Mouse (Mus musculus) hindbrain, postnatal 0 days (tissue): ENCODE results near the gene Slc16a12. TPM values are rescaled to one million over a fixed set of nuclear protein-coding genes. Genes with fewer than 3 reads are reported as not detected.

Experiments
- ATAC-seq: fragments of 200-750 bp; cut with Nextera tagmentation; 2 replicates; pipeline ENCODE4 v1.8.0; 2017; ENCODE audit warnings: mild to moderate bottlenecking, moderate TSS enrichment, moderate library complexity
- DNase-seq: peaks from one replicate; pipeline ENCODE4 v3.0.0-alpha.2; 2015; ENCODE audit warnings: low spot score
- H3K27ac ChIP-seq: fragments of 300-500 bp; sonication (generic); 2 replicates; pipeline ENCODE4 v1.5.1; 2014; ENCODE audit warnings: mild to moderate bottlenecking
- H3K27me3 ChIP-seq: fragments of 300-500 bp; sonication (generic); 2 replicates; pipeline ENCODE4 v1.6.1; 2014; ENCODE audit warnings: low read length, mixed read lengths; ENCODE audit not compliant: insufficient read depth
- H3K36me3 ChIP-seq: fragments of 300-500 bp; sonication (generic); 2 replicates; pipeline ENCODE4 v1.6.1; 2014; ENCODE audit warnings: low read length, mixed read lengths; ENCODE audit not compliant: insufficient read depth
- H3K4me1 ChIP-seq: fragments of 300-500 bp; sonication (generic); 2 replicates; pipeline ENCODE4 v1.6.1; 2014; ENCODE audit warnings: antibody characterized with exemption, low read length, mixed read lengths; ENCODE audit not compliant: insufficient read depth
- H3K4me2 ChIP-seq: fragments of 300-500 bp; sonication (generic); 2 replicates; pipeline ENCODE4 v1.6.1; 2014; ENCODE audit warnings: low read depth, mild to moderate bottlenecking, low read length, moderate library complexity, mixed read lengths
- H3K4me3 ChIP-seq: fragments of 300-500 bp; sonication (generic); 2 replicates; pipeline ENCODE4 v1.5.1; 2014; ENCODE audit warnings: low read length
- H3K9ac ChIP-seq: fragments of 300-500 bp; sonication (generic); replicated peaks from 2 replicates; pipeline ENCODE4 v1.6.1; 2014; ENCODE audit warnings: mild to moderate bottlenecking, low read length, moderate library complexity, mixed read lengths
- H3K9me3 ChIP-seq: fragments of 300-500 bp; sonication (generic); 2 replicates; pipeline ENCODE4 v1.6.1; 2016; ENCODE audit warnings: low read length, mixed read lengths
- CTCF ChIP-seq: IDR thresholded peaks from 2 replicates; pipeline ENCODE4 v1.5.1; 2016; ENCODE audit warnings: antibody characterized with exemption, control low read depth, low read depth
- WGBS: fragments of 180-500 bp; shearing (Covaris S2); extraction: QIAGEN DNeasy Blood & Tissue Kit; methylation state at CpG from one replicate; pipeline ENCODE4 v1.1.7; 2014; 5-methylcytosine and 5-hydroxymethylcytosine counted together
- polyA plus RNA-seq: library from polyadenylated mRNA; unstranded; fragments of >200 nt; fragmentation: Nextera tagmentation; extraction: Ambion mirVana; gene quantifications from 2 replicates; pipeline ENCODE4 v1.2.1, GENCODE M21; 2015
- total RNA-seq: library from RNA; depleted of rRNA; stranded (reverse); fragments of >200 nt; gene quantifications from 2 replicates; pipeline ENCODE4 v1.2.3, GENCODE M21; 2014

Slc16a12 gene
- total and polyA plus RNA-seq, 2 experiments from 2014 or later = 2.1 to 3.6 TPM

DNA sequence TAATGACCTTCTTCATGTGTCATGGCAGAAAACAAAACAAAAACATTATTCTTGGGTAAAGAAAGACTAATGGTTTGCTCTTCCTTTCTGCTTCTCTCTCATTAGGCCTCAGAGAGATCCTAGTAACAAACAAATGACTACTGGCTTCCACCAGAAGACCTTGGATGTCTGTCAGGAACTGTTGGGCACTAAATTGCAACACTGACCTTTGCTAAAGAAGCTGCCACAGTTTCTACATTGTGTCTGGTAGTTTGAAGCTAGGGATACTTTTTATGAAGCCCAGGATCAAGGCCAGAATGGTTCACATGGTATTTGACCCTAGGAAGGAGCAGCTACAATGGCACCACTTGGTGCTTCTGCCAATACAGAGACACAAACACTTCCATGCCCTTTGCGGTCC lies 41.9 kb downstream of the Slc16a12 start:
- no peak for TF ChIP-seq CTCF
- 100% methylated on average over 1 of the region's 1 CpGs for WGBS
- Histone ChIP-seq H3K9me3 (no peaks in the 10 kb centered on the region), H3K36me3 (no peaks in the 10 kb centered on the region), H3K27me3 (no peaks in the 10 kb centered on the region), H3K4me2 (no peak overlapping the region), H3K4me1 (no peaks in the 10 kb centered on the region), H3K4me3 (no peak overlapping the region), H3K9ac (no peak overlapping the region), H3K27ac (no peak overlapping the region)
- DNase-seq (no peak), ATAC-seq (no peak)

DNA sequence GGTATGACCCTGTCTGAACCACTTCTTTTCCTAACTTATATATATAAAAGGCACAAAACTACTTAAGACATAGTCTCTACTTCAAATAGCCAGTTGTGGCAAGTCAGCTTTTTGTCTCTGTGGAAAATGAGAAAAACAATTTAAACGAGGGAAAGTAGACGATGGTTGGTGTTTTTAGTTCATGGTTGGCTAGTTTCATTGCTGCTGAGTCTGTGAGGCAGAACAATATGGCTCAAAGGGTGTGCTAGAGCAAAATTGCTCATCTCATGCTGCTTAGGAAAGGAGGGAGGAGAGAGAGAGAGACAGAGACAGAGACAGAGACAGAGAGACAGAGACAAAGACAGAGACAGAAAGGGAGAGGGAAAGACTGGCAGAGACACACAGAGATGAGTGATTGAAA lies 47.8 kb downstream of the Slc16a12 start:
- 56% methylated on average over 2 of the region's 2 CpGs for WGBS
- Histone ChIP-seq H3K9ac (no peak overlapping the region), H3K4me3 (no peak overlapping the region), H3K27me3 (no peaks in the 10 kb centered on the region), H3K9me3 (no peaks in the 10 kb centered on the region), H3K27ac (no peak overlapping the region), H3K36me3 (no peaks in the 10 kb centered on the region), H3K4me2 (no peak overlapping the region), H3K4me1 (no peaks in the 10 kb centered on the region)
- DNase-seq (no peak), ATAC-seq (no peak)
- no peak for TF ChIP-seq CTCF

GRCm38 (mm10) chr19:34698852-34699251 lies 48.2 kb downstream of the Slc16a12 start:
- TF ChIP-seq CTCF = no peak
- Histone ChIP-seq H3K27me3 (no peaks in the 10 kb centered on the region), H3K9ac (no peak overlapping the region), H3K27ac (no peak overlapping the region), H3K36me3 (no peaks in the 10 kb centered on the region), H3K4me1 (no peaks in the 10 kb centered on the region), H3K9me3 (no peaks in the 10 kb centered on the region), H3K4me3 (no peak overlapping the region), H3K4me2 (no peak overlapping the region)
- 42% methylated on average over 1 of the region's 1 CpGs for WGBS
- DNase-seq (no peak), ATAC-seq (no peak)

- TF ChIP-seq CTCF = no peak
- 73% methylated on average over 3 of the region's 3 CpGs for WGBS
- H3K4me2 ChIP-seq = no peak overlapping the region
- H3K27ac ChIP-seq = no peak overlapping the region
- H3K4me1 ChIP-seq = no peaks in the 10 kb centered on the region
- ATAC-seq (no peak), DNase-seq (no peak)
- no peaks in the 10 kb centered on the region for H3K9me3 ChIP-seq
- H3K27me3 ChIP-seq = no peaks in the 10 kb centered on the region
- no peaks in the 10 kb centered on the region for H3K36me3 ChIP-seq
- H3K4me3 ChIP-seq = no peak overlapping the region
- H3K9ac ChIP-seq = no peak overlapping the region
Measured at GRCm38 (mm10) chr19:34698432-34698831, 48.7 kb downstream of the Slc16a12 start.

- no peak for TF ChIP-seq CTCF
- Histone ChIP-seq H3K4me1 (no peaks in the 10 kb centered on the region), H3K9ac (no peak overlapping the region), H3K36me3 (no peaks in the 10 kb centered on the region), H3K9me3 (no peaks in the 10 kb centered on the region), H3K27me3 (no peaks in the 10 kb centered on the region), H3K4me3 (no peak overlapping the region), H3K27ac (no peak overlapping the region), H3K4me2 (no peak overlapping the region)
- 71% methylated on average over 2 of the region's 2 CpGs for WGBS
- DNase-seq = no peak
- ATAC-seq = no peak
Measured at GRCm38 (mm10) chr19:34697461-34697860, 49.6 kb downstream of the Slc16a12 start.

- no peak for ATAC-seq
- no peak overlapping the region for H3K4me3 ChIP-seq
- H3K27me3 ChIP-seq = no peaks in the 10 kb centered on the region
- no peak overlapping the region for H3K27ac ChIP-seq
- 91% methylated on average over 8 of the region's 8 CpGs for WGBS
- H3K36me3 ChIP-seq = no peaks in the 10 kb centered on the region
- H3K9ac ChIP-seq = no peak overlapping the region
- H3K4me1 ChIP-seq = no peaks in the 10 kb centered on the region
- no peak overlapping the region for H3K4me2 ChIP-seq
- no peak for TF ChIP-seq CTCF
- DNase-seq = no peak
- no peaks in the 10 kb centered on the region for H3K9me3 ChIP-seq
Measured at GRCm38 (mm10) chr19:34696352-34696986, 50.6 kb downstream of the Slc16a12 start.

DNA sequence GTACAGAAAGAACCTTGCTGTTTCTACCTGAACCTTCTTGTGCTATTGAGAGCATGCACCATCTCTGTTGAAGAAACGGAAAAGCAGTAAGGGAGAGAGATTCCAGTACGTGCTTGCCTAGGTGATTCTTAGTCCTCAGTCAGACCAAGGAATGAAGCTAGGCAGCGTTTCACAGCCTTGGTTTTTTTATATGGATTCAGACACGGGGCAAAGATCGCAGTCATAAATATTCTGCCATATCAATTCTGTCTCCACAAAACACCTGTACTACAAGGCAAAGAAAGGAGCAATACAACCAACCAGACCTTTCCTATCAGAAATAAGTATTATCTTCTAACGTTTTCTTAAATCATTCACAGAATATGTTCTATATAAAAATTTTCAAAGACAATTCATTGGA lies 55.7 kb downstream of the Slc16a12 start:
- Histone ChIP-seq H3K27me3 (no peaks in the 10 kb centered on the region), H3K4me1 (no peaks in the 10 kb centered on the region), H3K4me2 (no peak overlapping the region), H3K4me3 (no peak overlapping the region), H3K9ac (no peak overlapping the region), H3K27ac (no peak overlapping the region), H3K36me3 (no peaks in the 10 kb centered on the region), H3K9me3 (no peaks in the 10 kb centered on the region)
- WGBS = 87% methylated on average over 6 of the region's 6 CpGs
- DNase-seq = no peak
- ATAC-seq = no peak
- TF ChIP-seq CTCF = no peak
